Mouse (Mus musculus) bone marrow macrophage, adult 2 months (primary cell): ENCODE results near the gene Osbpl2. TPM values are rescaled to one million over a fixed set of nuclear protein-coding genes. Genes with fewer than 3 reads are reported as not detected.
A peak's percentile ranks its signal among the peaks of the same experiment; 100 is the strongest.

Experiments
- H3K27ac ChIP-seq: 2 replicates; pipeline ENCODE4 v1.5.1; 2012; ENCODE audit warnings: low read depth, low read length; ENCODE audit not compliant: insufficient read depth
- H3K4me1 ChIP-seq: 2 replicates; pipeline ENCODE4 v1.6.1; 2012; ENCODE audit warnings: low read length; ENCODE audit not compliant: control insufficient read depth, insufficient read depth
- H3K4me3 ChIP-seq: 2 replicates; pipeline ENCODE4 v1.5.1; 2012; ENCODE audit warnings: mild to moderate bottlenecking, low read length, moderate library complexity; ENCODE audit not compliant: insufficient read depth
- CTCF ChIP-seq: IDR thresholded peaks from 2 replicates; pipeline ENCODE4 v1.5.1; 2012; ENCODE audit warnings: low read depth, mild to moderate bottlenecking, low read length, moderate library complexity
- POLR2A ChIP-seq: IDR thresholded peaks from 2 replicates; pipeline ENCODE4 v1.6.1; 2012; ENCODE audit warnings: mild to moderate bottlenecking, low read depth, low read length, borderline replicate concordance
- polyA plus RNA-seq: library from polyadenylated mRNA; stranded (reverse); fragments of >200 nt; gene quantifications from 2 replicates; pipeline ENCODE4 v1.2.4, GENCODE M21; 2012; ENCODE audit not compliant: missing spikeins, insufficient read depth, insufficient read length

Osbpl2 gene
- 21.3 and 25.0 TPM in 2 replicates for polyA plus RNA-seq

- H3K27ac ChIP-seq, result peak within 1 kb of the TSS; percentile 34
- peaks cover 21% of the 10 kb centered on the region for H3K4me1 ChIP-seq
- TF ChIP-seq POLR2A (no peak), CTCF (no peak)
- H3K4me3 ChIP-seq, result peak within 1 kb of the TSS; percentile 97
Observed at GRCm38 (mm10) chr2:180118661-180119438, at the start of gene Osbpl2. Gene Osbpl2 (plus strand): TSS chr2:180119306.

- Histone ChIP-seq H3K27ac (peak overlapping the region; percentile 76), H3K4me3 (peak overlapping the region; percentile 93), H3K4me1 (peaks cover 7% of the 10 kb centered on the region)
- TF ChIP-seq POLR2A (no peak), CTCF (no peak)
Observed at GRCm38 (mm10) chr2:180069770-180070480, 49.2 kb upstream of the Osbpl2 start.

- Histone ChIP-seq H3K27ac (peak within 1 kb of the TSS; percentile 76), H3K4me1 (peaks cover 7% of the 10 kb centered on the region), H3K4me3 (peak within 1 kb of the TSS; percentile 93)
- TF ChIP-seq POLR2A (no peak; the same call in 1 of the 2 replicates), CTCF (no peak)
Observed at GRCm38 (mm10) chr2:180070481-180071453, 48.3 kb upstream of the Osbpl2 start, which contains the start of gene Mtg2. Gene Mtg2 (plus strand): TSS chr2:180070588.

- H3K4me3 ChIP-seq, result no peak overlapping the region
- no peak overlapping the region for H3K27ac ChIP-seq
- H3K4me1 ChIP-seq, result peaks cover 7% of the 10 kb centered on the region
- no peak for TF ChIP-seq POLR2A
- no peak for TF ChIP-seq CTCF
Observed at GRCm38 (mm10) chr2:180071671-180072070, 47.4 kb upstream of the Osbpl2 start.

- TF ChIP-seq POLR2A (no peak), CTCF (no peak)
- no peak overlapping the region for H3K27ac ChIP-seq
- peaks cover 7% of the 10 kb centered on the region for H3K4me1 ChIP-seq
- no peak overlapping the region for H3K4me3 ChIP-seq
Observed at GRCm38 (mm10) chr2:180072886-180073285, 46.2 kb upstream of the Osbpl2 start.

GRCm38 (mm10) chr2:180077622-180078021 is 41.5 kb upstream of the Osbpl2 start:
- Histone ChIP-seq H3K27ac (no peak overlapping the region), H3K4me3 (no peak overlapping the region), H3K4me1 (no peaks in the 10 kb centered on the region)
- TF ChIP-seq CTCF (no peak), POLR2A (no peak)

- no peak overlapping the region for H3K27ac ChIP-seq
- no peaks in the 10 kb centered on the region for H3K4me1 ChIP-seq
- TF ChIP-seq POLR2A (no peak), CTCF (no peak)
- no peak overlapping the region for H3K4me3 ChIP-seq
Observed at GRCm38 (mm10) chr2:180080680-180081079, 38.4 kb upstream of the Osbpl2 start.

GRCm38 (mm10) chr2:180083063-180083462 is 36.0 kb upstream of the Osbpl2 start:
- no peak overlapping the region for H3K27ac ChIP-seq
- H3K4me3 ChIP-seq, result no peak overlapping the region
- no peak for TF ChIP-seq POLR2A
- H3K4me1 ChIP-seq, result no peaks in the 10 kb centered on the region

- Histone ChIP-seq H3K4me1 (no peaks in the 10 kb centered on the region), H3K4me3 (no peak overlapping the region), H3K27ac (no peak overlapping the region)
- no peak for TF ChIP-seq POLR2A
- TF ChIP-seq CTCF, result no peak
Observed at GRCm38 (mm10) chr2:180084565-180084964, 34.5 kb upstream of the Osbpl2 start.
